Mouse (Mus musculus): Measurements from ENCODE around the gene Myom3. TPM values are rescaled to one million over a fixed set of nuclear protein-coding genes. Genes with fewer than 3 reads are reported as not detected.
"Not testable (repeated sequence)": the region's sequence is repeated elsewhere in the genome, so short reads cannot be mapped to it uniquely, and the experiment has no call there.

Myom3 gene
- 1.1 and 1.5 TPM in 2 replicates for polyA plus RNA-seq (2016; fragmentation: Nextera tagmentation; extraction: Ambion mirVana)

DNA sequence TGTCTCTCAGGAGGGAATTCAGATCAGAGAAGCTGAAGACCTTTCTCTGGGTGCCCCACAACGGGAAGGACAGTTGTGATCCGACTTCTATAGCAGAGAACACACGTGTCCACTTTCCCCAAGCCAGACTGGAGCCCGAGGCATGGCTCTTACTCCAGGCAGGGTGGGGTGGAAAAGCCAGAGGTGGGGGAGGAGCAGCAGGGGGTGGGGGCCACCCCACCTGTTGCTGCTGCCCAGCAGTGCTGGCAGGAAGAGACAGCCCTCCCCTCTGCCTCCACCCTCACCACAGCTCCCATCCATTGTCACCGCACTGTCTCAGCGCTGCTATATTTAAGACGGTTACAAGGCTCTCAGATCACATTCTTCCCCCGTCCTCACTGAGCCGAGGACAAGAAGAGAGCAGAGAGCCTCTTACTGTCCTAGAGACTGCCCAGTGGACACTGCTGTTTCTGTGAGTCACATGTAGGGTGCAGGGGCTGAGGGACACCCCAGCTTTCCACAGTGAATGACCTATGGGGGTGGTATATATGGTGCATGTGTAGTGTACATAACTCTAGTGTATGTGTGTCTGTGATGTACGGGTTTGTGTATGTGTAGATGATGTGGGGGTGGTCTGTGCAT is at the start of gene Myom3:
Gene Myom3, plus strand, starts transcription at position 360 of the 621 bp plus-strand sequence.
- 0 out of 2 replicates have a peak, but pooled peaks cover under 1% of the 10 kb centered on the region for H3K9me3 ChIP-seq
- no peaks in the 10 kb centered on the region for H3K27me3 ChIP-seq (replicated peaks)
- H3K9ac ChIP-seq = no peak within 1 kb of the TSS
- peaks cover 7% of the 10 kb centered on the region for H3K4me1 ChIP-seq
- no peaks in the 10 kb centered on the region for H3K36me3 ChIP-seq
- ATAC-seq (ENCODE audit: low FRiP score, low read depth) = no peak
- WGBS = 67% methylated on average over 10 of the region's 10 CpGs
- no peak within 1 kb of the TSS for H3K27ac ChIP-seq
- H3K4me3 ChIP-seq = no peak within 1 kb of the TSS
- no peak within 1 kb of the TSS for H3K4me2 ChIP-seq (replicated peaks)

DNA sequence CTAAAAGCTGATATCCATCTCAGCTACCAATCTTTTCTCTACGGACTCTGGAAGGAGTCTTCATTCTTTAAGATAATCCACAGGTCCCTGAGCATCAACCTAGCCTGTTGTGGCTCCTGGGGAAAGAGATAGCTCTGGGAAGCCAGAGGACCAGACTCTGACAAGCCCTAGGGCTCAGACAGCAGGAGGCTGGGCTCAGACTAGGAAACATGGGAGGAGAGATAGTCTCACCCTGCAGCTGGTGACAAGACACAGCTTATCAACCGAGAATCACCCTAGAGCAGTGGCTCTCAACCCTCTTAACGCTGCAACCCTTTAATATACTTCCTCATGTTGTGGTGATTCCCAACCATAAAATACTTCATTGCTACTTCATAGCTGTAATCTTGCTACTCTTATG is 49.1 kb upstream of the Myom3 start:
- peaks cover 4% of the 10 kb centered on the region; the same call in 1 of the 2 replicates for H3K4me1 ChIP-seq
- H3K27ac ChIP-seq = no peak overlapping the region
- H3K36me3 ChIP-seq = no peaks in the 10 kb centered on the region
- H3K4me2 ChIP-seq (replicated peaks) = no peak overlapping the region
- no peaks in the 10 kb centered on the region for H3K9me3 ChIP-seq
- H3K27me3 ChIP-seq (replicated peaks) = no peaks in the 10 kb centered on the region
- H3K9ac ChIP-seq = no peak overlapping the region
- no peak for ATAC-seq (ENCODE audit: low FRiP score, low read depth)
- no peak overlapping the region for H3K4me3 ChIP-seq
- WGBS = 91% methylated on average over 3 of the region's 3 CpGs

GRCm38 (mm10) chr4:135714776-135715175 is 44.7 kb upstream of the Myom3 start:
- Histone ChIP-seq H3K4me1 (no peaks in the 10 kb centered on the region), H3K36me3 (no peaks in the 10 kb centered on the region), H3K9ac (no peak overlapping the region), H3K4me3 (no peak overlapping the region), H3K9me3 (no peaks in the 10 kb centered on the region), H3K27ac (no peak overlapping the region), H3K4me2 (replicated peaks) (no peak overlapping the region), H3K27me3 (replicated peaks) (no peaks in the 10 kb centered on the region)
- WGBS = 97% methylated on average over 8 of the region's 8 CpGs
- ATAC-seq (ENCODE audit: low FRiP score, low read depth) = no peak

GRCm38 (mm10) chr4:135716438-135716837 is 43.1 kb upstream of the Myom3 start:
- not testable (repeated sequence) for H3K4me1 ChIP-seq; H3K27ac ChIP-seq; H3K4me3 ChIP-seq; H3K4me2 ChIP-seq (replicated peaks); H3K27me3 ChIP-seq (replicated peaks); H3K36me3 ChIP-seq; ATAC-seq (ENCODE audit: low FRiP score, low read depth); H3K9ac ChIP-seq; H3K9me3 ChIP-seq
- WGBS = 93% methylated on average over 11 of the region's 11 CpGs

DNA sequence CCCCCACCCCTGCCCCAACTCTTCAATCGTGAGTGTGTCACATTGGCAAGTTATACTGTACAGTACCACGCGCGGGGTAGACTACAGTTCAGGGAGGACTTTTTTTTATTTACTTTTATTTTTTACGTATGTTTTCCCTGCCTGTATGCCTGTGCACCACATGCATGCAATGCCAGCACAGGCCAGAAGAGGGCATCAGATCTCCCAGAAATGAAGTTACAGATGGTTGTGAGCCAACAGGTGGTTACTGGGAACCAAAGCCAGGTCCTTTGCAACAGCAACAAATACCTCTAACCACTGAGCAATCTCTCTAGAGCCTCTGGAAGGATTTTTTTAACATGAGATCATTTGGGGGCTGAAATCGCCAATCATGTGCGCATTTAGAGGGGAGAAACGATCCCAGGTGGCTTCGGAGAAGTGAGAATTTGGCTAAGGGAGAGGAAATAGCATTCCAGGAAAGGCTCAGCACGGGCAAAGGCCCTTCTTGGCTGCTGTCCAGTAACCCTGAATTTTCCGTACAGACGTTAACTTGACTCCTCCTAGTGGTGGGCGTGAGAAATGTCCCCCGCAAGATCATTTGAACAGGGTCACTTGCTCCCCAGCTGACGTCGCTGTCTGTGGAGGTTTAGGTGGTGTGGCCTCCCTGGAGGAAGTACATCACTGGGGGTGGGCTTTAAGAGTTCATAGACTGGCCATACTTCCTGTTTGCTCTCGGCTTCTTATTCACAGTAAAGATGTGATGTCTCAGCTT is 36.8 kb upstream of the Myom3 start:
- Histone ChIP-seq H3K9ac (no peak overlapping the region), H3K27ac (no peak overlapping the region), H3K4me1 (no peaks in the 10 kb centered on the region), H3K36me3 (no peaks in the 10 kb centered on the region), H3K4me3 (no peak overlapping the region), H3K9me3 (peaks cover 3% of the 10 kb centered on the region; the same call in 1 of the 2 replicates), H3K4me2 (replicated peaks) (no peak overlapping the region), H3K27me3 (replicated peaks) (no peaks in the 10 kb centered on the region)
- ATAC-seq (ENCODE audit: low FRiP score, low read depth) = no peak
- 83% methylated on average over 17 of the region's 17 CpGs for WGBS

GRCm38 (mm10) chr4:135726416-135726815 is 33.1 kb upstream of the Myom3 start:
- Histone ChIP-seq H3K4me1 (no peaks in the 10 kb centered on the region), H3K27ac (no peak overlapping the region), H3K9ac (no peak overlapping the region), H3K36me3 (no peaks in the 10 kb centered on the region), H3K4me2 (replicated peaks) (no peak overlapping the region), H3K27me3 (replicated peaks) (no peaks in the 10 kb centered on the region), H3K4me3 (no peak overlapping the region), H3K9me3 (peaks cover 3% of the 10 kb centered on the region; the same call in 1 of the 2 replicates)
- 86% methylated on average over 11 of the region's 11 CpGs for WGBS
- no peak for ATAC-seq (ENCODE audit: low FRiP score, low read depth)

- WGBS = 69% methylated on average over 14 of the region's 14 CpGs
- Histone ChIP-seq H3K9me3 (peaks cover 3% of the 10 kb centered on the region; the same call in 1 of the 2 replicates), H3K9ac (no peak within 1 kb of the TSS), H3K4me2 (replicated peaks) (no peak within 1 kb of the TSS), H3K27me3 (replicated peaks) (no peaks in the 10 kb centered on the region), H3K4me3 (no peak within 1 kb of the TSS), H3K27ac (no peak within 1 kb of the TSS), H3K36me3 (no peaks in the 10 kb centered on the region), H3K4me1 (no peaks in the 10 kb centered on the region)
- ATAC-seq (ENCODE audit: low FRiP score, low read depth) = no peak
These were observed 31.7 kb upstream of the Myom3 start, which contains the start of gene Il22ra1 for GRCm38 (mm10) chr4:135727817-135728216. Gene Il22ra1 (plus strand): TSS chr4:135728172.

DNA sequence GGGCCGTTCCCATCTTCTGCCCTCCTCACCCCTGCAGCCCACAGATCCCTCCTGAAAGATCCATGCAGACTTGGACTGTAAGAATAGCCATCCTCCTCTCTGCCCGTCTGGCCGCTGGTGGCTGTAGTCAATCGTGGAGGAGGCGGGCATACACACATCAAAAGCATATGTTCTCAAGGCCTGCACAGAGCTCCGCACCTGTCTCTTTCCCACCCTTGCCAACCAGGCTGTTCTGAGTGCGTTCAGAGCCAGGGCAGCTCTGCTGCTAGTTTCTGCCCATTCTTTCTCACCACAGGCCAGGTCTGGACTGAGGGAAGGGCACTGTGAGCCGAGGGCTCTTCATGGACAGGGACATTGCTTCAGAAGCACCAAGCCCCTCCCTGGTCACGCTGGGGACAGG is 29.3 kb upstream of the Myom3 start:
- no peak for ATAC-seq (ENCODE audit: low FRiP score, low read depth)
- WGBS = 78% methylated on average over 9 of the region's 9 CpGs
- no peak overlapping the region for H3K27ac ChIP-seq
- no peaks in the 10 kb centered on the region for H3K27me3 ChIP-seq (replicated peaks)
- H3K36me3 ChIP-seq = no peaks in the 10 kb centered on the region
- H3K4me2 ChIP-seq (replicated peaks) = no peak overlapping the region
- H3K4me3 ChIP-seq = no peak overlapping the region
- H3K9ac ChIP-seq = no peak overlapping the region
- H3K9me3 ChIP-seq = peaks cover 3% of the 10 kb centered on the region; the same call in 1 of the 2 replicates
- no peaks in the 10 kb centered on the region for H3K4me1 ChIP-seq

DNA sequence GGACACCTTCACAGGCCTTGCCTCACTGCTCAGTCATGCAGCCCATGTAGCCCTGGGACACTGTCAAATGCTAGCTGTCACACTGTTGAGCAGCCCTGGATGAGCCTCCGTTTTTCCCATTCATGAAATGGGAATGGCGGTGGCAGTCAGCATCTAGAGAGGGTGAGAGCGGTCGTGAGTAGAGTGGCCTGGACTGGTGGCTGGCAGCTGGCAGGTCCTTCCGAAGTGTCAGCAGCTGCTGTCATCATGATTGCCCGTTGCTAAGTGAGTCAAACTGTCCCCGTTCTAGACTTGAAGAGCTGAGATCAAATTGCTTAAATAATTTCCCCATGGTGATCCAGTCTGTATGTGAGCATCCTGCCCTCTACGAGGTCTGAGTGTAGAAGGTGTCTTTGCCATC is 28.6 kb upstream of the Myom3 start:
- H3K36me3 ChIP-seq = no peaks in the 10 kb centered on the region
- H3K27me3 ChIP-seq (replicated peaks) = no peaks in the 10 kb centered on the region
- no peaks in the 10 kb centered on the region for H3K9me3 ChIP-seq
- H3K4me1 ChIP-seq = no peaks in the 10 kb centered on the region
- no peak overlapping the region for H3K4me2 ChIP-seq (replicated peaks)
- no peak for ATAC-seq (ENCODE audit: low FRiP score, low read depth)
- no peak overlapping the region for H3K27ac ChIP-seq
- no peak overlapping the region for H3K4me3 ChIP-seq
- no peak overlapping the region for H3K9ac ChIP-seq
- WGBS = 79% methylated on average over 8 of the region's 8 CpGs

DNA sequence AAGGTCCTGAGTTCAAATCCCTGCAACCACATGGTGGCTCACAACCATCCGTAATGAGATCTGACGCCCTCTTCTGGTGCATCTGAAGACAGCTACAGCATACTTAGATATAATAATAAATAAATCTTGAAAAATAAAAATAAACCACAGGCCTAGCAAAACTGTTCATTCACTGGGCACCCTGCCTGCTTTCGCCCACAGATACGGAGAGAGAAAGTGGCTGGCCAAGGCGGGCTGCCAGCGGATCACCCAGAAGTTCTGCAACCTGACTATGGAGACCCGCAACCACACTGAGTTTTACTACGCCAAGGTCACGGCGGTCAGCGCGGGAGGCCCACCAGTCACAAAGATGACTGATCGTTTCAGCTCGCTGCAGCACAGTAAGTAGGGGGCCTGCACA is 25.6 kb upstream of the Myom3 start:
- Histone ChIP-seq H3K27me3 (replicated peaks) (no peaks in the 10 kb centered on the region), H3K4me1 (no peaks in the 10 kb centered on the region), H3K4me3 (no peak overlapping the region), H3K4me2 (replicated peaks) (no peak overlapping the region), H3K9ac (no peak overlapping the region), H3K36me3 (no peaks in the 10 kb centered on the region), H3K27ac (no peak overlapping the region), H3K9me3 (no peaks in the 10 kb centered on the region)
- no peak for ATAC-seq (ENCODE audit: low FRiP score, low read depth)
- WGBS = 95% methylated on average over 14 of the region's 14 CpGs

DNA sequence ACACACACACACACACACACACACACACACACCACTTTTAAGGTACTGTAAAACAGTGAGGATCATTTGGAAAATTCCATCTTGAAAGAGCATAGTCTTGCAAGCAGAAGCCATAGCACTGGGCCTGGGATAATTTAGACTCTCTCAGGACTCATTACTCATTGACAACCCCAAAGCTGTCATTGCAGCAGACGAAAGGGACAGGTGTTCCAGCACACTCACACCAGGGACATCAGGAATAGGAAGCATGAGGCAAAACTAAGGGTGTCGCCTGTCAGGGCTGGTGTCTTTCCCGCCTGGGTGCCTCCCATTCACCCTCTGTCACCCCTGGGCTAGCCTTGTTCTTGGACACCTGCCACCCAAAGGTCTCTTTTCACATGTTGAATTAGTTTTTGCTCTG is 22.6 kb upstream of the Myom3 start:
- no peaks in the 10 kb centered on the region for H3K36me3 ChIP-seq
- H3K9me3 ChIP-seq = no peaks in the 10 kb centered on the region
- WGBS = 81% methylated on average over 3 of the region's 3 CpGs
- no peaks in the 10 kb centered on the region for H3K27me3 ChIP-seq (replicated peaks)
- H3K4me2 ChIP-seq (replicated peaks) = no peak overlapping the region
- no peaks in the 10 kb centered on the region for H3K4me1 ChIP-seq
- H3K9ac ChIP-seq = no peak overlapping the region
- H3K27ac ChIP-seq = no peak overlapping the region
- H3K4me3 ChIP-seq = no peak overlapping the region
- no peak for ATAC-seq (ENCODE audit: low FRiP score, low read depth)

DNA sequence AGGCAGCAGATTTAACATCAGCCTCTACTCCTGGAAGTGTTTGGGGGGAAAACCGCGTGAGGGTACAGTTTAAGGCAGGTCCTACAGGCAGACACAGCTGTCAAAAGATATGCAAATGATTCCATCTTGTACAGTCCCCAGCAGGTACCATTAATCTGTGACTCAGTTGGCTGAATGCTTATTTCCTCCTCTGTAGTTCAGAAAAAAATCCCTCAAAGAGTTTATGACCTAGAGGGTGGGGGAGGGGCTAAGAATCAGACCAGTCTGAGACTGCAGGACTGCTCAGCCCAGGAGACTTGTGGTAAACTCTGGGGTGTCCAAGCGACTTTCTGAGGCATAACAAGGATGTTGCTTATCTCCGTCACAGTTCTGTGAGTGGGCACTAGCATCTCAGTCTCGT is 21.3 kb upstream of the Myom3 start:
- no peak overlapping the region for H3K27ac ChIP-seq
- H3K9me3 ChIP-seq = no peaks in the 10 kb centered on the region
- H3K27me3 ChIP-seq (replicated peaks) = no peaks in the 10 kb centered on the region
- ATAC-seq (ENCODE audit: low FRiP score, low read depth) = no peak
- no peaks in the 10 kb centered on the region for H3K4me1 ChIP-seq
- no peak overlapping the region for H3K4me2 ChIP-seq (replicated peaks)
- no peak overlapping the region for H3K9ac ChIP-seq
- 63% methylated on average over 5 of the region's 5 CpGs for WGBS
- no peak overlapping the region for H3K4me3 ChIP-seq
- H3K36me3 ChIP-seq = no peaks in the 10 kb centered on the region

Measured in neural tube, embryonic 12.5 days (tissue).